Mouse (Mus musculus): ENCODE results near the gene Glipr2. TPM values are rescaled to one million over a fixed set of nuclear protein-coding genes. Genes with fewer than 3 reads are reported as not detected.
A peak's percentile ranks its signal among the peaks of the same experiment; 100 is the strongest.

Glipr2 gene
- polyA plus RNA-seq, 1 experiment from 2014 or later = 57.8 TPM

GRCm38 (mm10) chr4:43965856-43966535 is 8.8 kb downstream of the Glipr2 start:
- no peaks in the 10 kb centered on the region for H3K36me3 ChIP-seq (ENCODE audit: control insufficient read depth, insufficient read depth, low read length)
- no peaks in the 10 kb centered on the region for H3K9me3 ChIP-seq (ENCODE audit: control insufficient read depth, low read length)
- peaks cover 21% of the 10 kb centered on the region for H3K4me1 ChIP-seq (replicated peaks; ENCODE audit: control insufficient read depth, insufficient read depth, low read length)
- H3K4me3 ChIP-seq (ENCODE audit: low read length) = no peak overlapping the region
- ATAC-seq (ENCODE audit: low read depth) = no peak
- no peak overlapping the region for H3K27ac ChIP-seq (ENCODE audit: low read length)
- WGBS = 62% methylated on average over 7 of the region's 7 CpGs
- no peak overlapping the region for H3K9ac ChIP-seq (ENCODE audit: low read length)
- H3K27me3 ChIP-seq (ENCODE audit: control insufficient read depth, insufficient read depth, low read depth, low read length) = no peaks in the 10 kb centered on the region
- H3K4me2 ChIP-seq (ENCODE audit: low read depth, low read length) = no peak overlapping the region

- Histone ChIP-seq H3K36me3 (ENCODE audit: control insufficient read depth, insufficient read depth, low read length) (no peaks in the 10 kb centered on the region), H3K4me2 (ENCODE audit: low read depth, low read length) (no peak overlapping the region), H3K4me3 (ENCODE audit: low read length) (no peak overlapping the region), H3K27ac (ENCODE audit: low read length) (no peak overlapping the region), H3K9me3 (ENCODE audit: control insufficient read depth, low read length) (no peaks in the 10 kb centered on the region), H3K4me1 (replicated peaks; ENCODE audit: control insufficient read depth, insufficient read depth, low read length) (peaks cover 34% of the 10 kb centered on the region), H3K9ac (ENCODE audit: low read length) (no peak overlapping the region), H3K27me3 (ENCODE audit: control insufficient read depth, insufficient read depth, low read depth, low read length) (no peaks in the 10 kb centered on the region)
- no peak for ATAC-seq (ENCODE audit: low read depth)
- WGBS = 49% methylated on average over 13 of the region's 13 CpGs
Measured at GRCm38 (mm10) chr4:43968650-43969049, 11.4 kb downstream of the Glipr2 start.

- Histone ChIP-seq H3K4me3 (ENCODE audit: low read length) (no peak overlapping the region), H3K36me3 (ENCODE audit: control insufficient read depth, insufficient read depth, low read length) (no peaks in the 10 kb centered on the region), H3K9me3 (ENCODE audit: control insufficient read depth, low read length) (no peaks in the 10 kb centered on the region), H3K9ac (ENCODE audit: low read length) (no peak overlapping the region), H3K27ac (ENCODE audit: low read length) (no peak overlapping the region), H3K4me1 (replicated peaks; ENCODE audit: control insufficient read depth, insufficient read depth, low read length) (peaks cover 29% of the 10 kb centered on the region), H3K4me2 (ENCODE audit: low read depth, low read length) (no peak overlapping the region), H3K27me3 (ENCODE audit: control insufficient read depth, insufficient read depth, low read depth, low read length) (no peaks in the 10 kb centered on the region)
- WGBS = 17% methylated on average over 4 of the region's 4 CpGs
- ATAC-seq (ENCODE audit: low read depth) = no peak
Measured at GRCm38 (mm10) chr4:43969373-43969772, 12.2 kb downstream of the Glipr2 start.

GRCm38 (mm10) chr4:43970393-43971330 is 13.5 kb downstream of the Glipr2 start:
- 89% methylated on average over 20 of the region's 20 CpGs for WGBS
- Histone ChIP-seq H3K27ac (ENCODE audit: low read length) (no peak overlapping the region), H3K36me3 (ENCODE audit: control insufficient read depth, insufficient read depth, low read length) (no peaks in the 10 kb centered on the region)

GRCm38 (mm10) chr4:43971541-43972136 is 14.4 kb downstream of the Glipr2 start:
- peaks cover 15% of the 10 kb centered on the region for H3K4me1 ChIP-seq (replicated peaks; ENCODE audit: control insufficient read depth, insufficient read depth, low read length)
- H3K9ac ChIP-seq (ENCODE audit: low read length) = peak overlapping the region; percentile 49
- peak; percentile 29 for ATAC-seq (ENCODE audit: low read depth)
- H3K27me3 ChIP-seq (ENCODE audit: control insufficient read depth, insufficient read depth, low read depth, low read length) = no peaks in the 10 kb centered on the region
- H3K4me2 ChIP-seq (ENCODE audit: low read depth, low read length) = peak overlapping the region; percentile 48
- H3K9me3 ChIP-seq (ENCODE audit: control insufficient read depth, low read length) = no peaks in the 10 kb centered on the region
- H3K4me3 ChIP-seq (ENCODE audit: low read length) = no peak overlapping the region; the same call in 1 of the 2 replicates
- no peaks in the 10 kb centered on the region for H3K36me3 ChIP-seq (ENCODE audit: control insufficient read depth, insufficient read depth, low read length)
- H3K27ac ChIP-seq (ENCODE audit: low read length) = peak overlapping the region; percentile 88
- WGBS = 49% methylated on average over 9 of the region's 9 CpGs

More at GRCm38 (mm10) chr4:43970393-43971330, 13.5 kb downstream of the Glipr2 start:
- no peak overlapping the region for H3K4me3 ChIP-seq (ENCODE audit: low read length)
- H3K27me3 ChIP-seq (ENCODE audit: control insufficient read depth, insufficient read depth, low read depth, low read length) = no peaks in the 10 kb centered on the region
- ATAC-seq (ENCODE audit: low read depth) = no peak
- no peak overlapping the region for H3K4me2 ChIP-seq (ENCODE audit: low read depth, low read length)
- H3K9ac ChIP-seq (ENCODE audit: low read length) = no peak overlapping the region
- H3K4me1 ChIP-seq (replicated peaks; ENCODE audit: control insufficient read depth, insufficient read depth, low read length) = peaks cover 18% of the 10 kb centered on the region
- H3K9me3 ChIP-seq (ENCODE audit: control insufficient read depth, low read length) = no peaks in the 10 kb centered on the region

- peak overlapping the region; percentile 48 for H3K4me2 ChIP-seq (ENCODE audit: low read depth, low read length)
- H3K36me3 ChIP-seq (ENCODE audit: control insufficient read depth, insufficient read depth, low read length) = no peaks in the 10 kb centered on the region
- H3K4me3 ChIP-seq (ENCODE audit: low read length) = no peak overlapping the region; the same call in 1 of the 2 replicates
- 3% methylated on average over 8 of the region's 8 CpGs for WGBS
- H3K4me1 ChIP-seq (replicated peaks; ENCODE audit: control insufficient read depth, insufficient read depth, low read length) = peaks cover 15% of the 10 kb centered on the region
- peak; percentile 86 for ATAC-seq (ENCODE audit: low read depth)
- peak overlapping the region; percentile 88 for H3K27ac ChIP-seq (ENCODE audit: low read length)
- no peaks in the 10 kb centered on the region for H3K9me3 ChIP-seq (ENCODE audit: control insufficient read depth, low read length)
- peak overlapping the region; percentile 49 for H3K9ac ChIP-seq (ENCODE audit: low read length)
- no peaks in the 10 kb centered on the region for H3K27me3 ChIP-seq (ENCODE audit: control insufficient read depth, insufficient read depth, low read depth, low read length)
Measured at GRCm38 (mm10) chr4:43972137-43972591, 15.0 kb downstream of the Glipr2 start.

- Histone ChIP-seq H3K27ac (ENCODE audit: low read length) (no peak overlapping the region), H3K9ac (ENCODE audit: low read length) (no peak overlapping the region), H3K4me2 (ENCODE audit: low read depth, low read length) (no peak overlapping the region), H3K9me3 (ENCODE audit: control insufficient read depth, low read length) (no peaks in the 10 kb centered on the region), H3K4me1 (replicated peaks; ENCODE audit: control insufficient read depth, insufficient read depth, low read length) (peaks cover 17% of the 10 kb centered on the region), H3K27me3 (ENCODE audit: control insufficient read depth, insufficient read depth, low read depth, low read length) (no peaks in the 10 kb centered on the region), H3K4me3 (ENCODE audit: low read length) (no peak overlapping the region), H3K36me3 (ENCODE audit: control insufficient read depth, insufficient read depth, low read length) (no peaks in the 10 kb centered on the region)
- WGBS = 47% methylated on average over 4 of the region's 4 CpGs
- ATAC-seq (ENCODE audit: low read depth) = no peak
Measured at GRCm38 (mm10) chr4:43973526-43973981, 16.4 kb downstream of the Glipr2 start.

GRCm38 (mm10) chr4:43974914-43975616 is 17.9 kb downstream of the Glipr2 start:
- ATAC-seq (ENCODE audit: low read depth) = no peak
- Histone ChIP-seq H3K27ac (ENCODE audit: low read length) (no peak overlapping the region), H3K36me3 (ENCODE audit: control insufficient read depth, insufficient read depth, low read length) (no peaks in the 10 kb centered on the region), H3K4me1 (replicated peaks; ENCODE audit: control insufficient read depth, insufficient read depth, low read length) (peaks cover 28% of the 10 kb centered on the region), H3K27me3 (ENCODE audit: control insufficient read depth, insufficient read depth, low read depth, low read length) (no peaks in the 10 kb centered on the region), H3K4me2 (ENCODE audit: low read depth, low read length) (no peak overlapping the region), H3K4me3 (ENCODE audit: low read length) (no peak overlapping the region), H3K9me3 (ENCODE audit: control insufficient read depth, low read length) (no peaks in the 10 kb centered on the region), H3K9ac (ENCODE audit: low read length) (no peak overlapping the region)
- 64% methylated on average over 10 of the region's 10 CpGs for WGBS
